Mouse (Mus musculus): ENCODE results near the gene Trim2.

GRCm38 (mm10) chr3:84254520-84254878, 52.2 kb downstream of the Trim2 start:
- TF ChIP-seq CTCF (IDR thresholded peaks at IDR 0.05; ENCODE audit: control insufficient read depth, insufficient read depth, insufficient read length) (no peak), CEBPB (IDR thresholded peaks at IDR 0.05; ENCODE audit: low read depth) (no peak), USF1 (IDR thresholded peaks at IDR 0.05; ENCODE audit: low read depth) (no peak), MYOG (IDR thresholded peaks at IDR 0.05; ENCODE audit: control insufficient read depth, extremely low read depth, insufficient read length) (no peak)

All from C2C12 (cell line).